Mouse (Mus musculus): Measurements from ENCODE around the gene Dyrk2. TPM values are rescaled to one million over a fixed set of nuclear protein-coding genes. Genes with fewer than 3 reads are reported as not detected.

Dyrk2 gene
- polyA plus RNA-seq, 1 experiment from 2014 or later, result 16.2 TPM

DNA sequence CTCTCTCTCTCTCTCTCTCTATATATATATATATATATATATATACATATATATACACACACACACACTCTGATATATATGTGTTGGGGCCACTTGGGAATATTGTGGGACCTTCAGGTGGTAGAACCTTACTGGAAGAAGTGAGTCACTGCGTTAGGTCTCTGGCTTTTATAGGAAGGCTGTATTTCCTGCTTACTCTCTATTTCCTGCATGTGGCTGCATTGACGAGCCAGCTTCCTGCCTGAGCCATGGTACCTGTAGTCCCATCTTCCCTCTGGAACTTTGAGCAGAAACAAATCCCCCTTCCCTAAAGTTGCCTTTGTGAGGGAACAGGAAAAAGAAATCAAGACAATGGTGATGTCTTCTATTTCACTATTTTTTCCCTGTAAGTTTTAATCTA, 40.4 kb downstream of the Dyrk2 start:
- no peaks in the 10 kb centered on the region for H3K36me3 ChIP-seq (ENCODE audit: control insufficient read depth, insufficient read depth, low read length)
- no peak overlapping the region for H3K4me3 ChIP-seq (replicated peaks; ENCODE audit: low read depth, low read length)
- no peak overlapping the region for H3K4me2 ChIP-seq (ENCODE audit: low read length)
- no peaks in the 10 kb centered on the region for H3K27me3 ChIP-seq (ENCODE audit: control insufficient read depth, insufficient read depth, low read length)
- WGBS, result 98% methylated on average over 2 of the region's 2 CpGs
- no peak for ATAC-seq (ENCODE audit: low FRiP score, low TSS enrichment)
- no peaks in the 10 kb centered on the region for H3K9me3 ChIP-seq (ENCODE audit: control insufficient read depth, low read length)
- no peak overlapping the region for H3K27ac ChIP-seq (replicated peaks; ENCODE audit: low read depth, low read length)
- DNase-seq, result no peak
- H3K9ac ChIP-seq (replicated peaks; ENCODE audit: low read length), result no peak overlapping the region
- no peaks in the 10 kb centered on the region for H3K4me1 ChIP-seq (ENCODE audit: control insufficient read depth, insufficient read depth, low read length)

GRCm38 (mm10) chr10:118827116-118827515, 42.9 kb downstream of the Dyrk2 start:
- 94% methylated on average over 7 of the region's 7 CpGs for WGBS
- Histone ChIP-seq H3K36me3 (ENCODE audit: control insufficient read depth, insufficient read depth, low read length) (no peaks in the 10 kb centered on the region), H3K27me3 (ENCODE audit: control insufficient read depth, insufficient read depth, low read length) (no peaks in the 10 kb centered on the region), H3K4me3 (replicated peaks; ENCODE audit: low read depth, low read length) (no peak overlapping the region), H3K9me3 (ENCODE audit: control insufficient read depth, low read length) (no peaks in the 10 kb centered on the region), H3K9ac (replicated peaks; ENCODE audit: low read length) (no peak overlapping the region), H3K27ac (replicated peaks; ENCODE audit: low read depth, low read length) (no peak overlapping the region), H3K4me1 (ENCODE audit: control insufficient read depth, insufficient read depth, low read length) (no peaks in the 10 kb centered on the region), H3K4me2 (ENCODE audit: low read length) (no peak overlapping the region)
- no peak for DNase-seq
- no peak for ATAC-seq (ENCODE audit: low FRiP score, low TSS enrichment)

DNA sequence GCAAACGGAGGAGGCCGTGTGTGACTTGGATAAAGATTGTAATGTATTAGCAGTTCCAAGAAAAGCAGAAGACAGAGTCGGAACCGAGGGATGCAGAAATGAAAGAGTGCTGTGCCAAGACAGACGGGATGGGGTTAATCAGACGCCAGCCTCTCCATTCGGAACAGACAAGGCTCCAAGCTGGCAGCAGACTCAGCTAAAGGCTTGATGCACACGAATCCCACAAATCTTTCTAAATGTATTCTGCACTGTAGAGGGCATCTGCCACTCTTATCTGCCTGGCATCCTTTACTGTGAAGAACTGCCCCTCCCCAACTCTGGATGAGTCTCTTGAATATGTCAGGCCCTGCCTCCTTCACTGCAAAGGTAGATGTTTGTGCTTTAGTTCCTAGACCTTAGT, 45.2 kb downstream of the Dyrk2 start:
- no peak overlapping the region for H3K4me2 ChIP-seq (ENCODE audit: low read length)
- no peaks in the 10 kb centered on the region for H3K9me3 ChIP-seq (ENCODE audit: control insufficient read depth, low read length)
- H3K36me3 ChIP-seq (ENCODE audit: control insufficient read depth, insufficient read depth, low read length), result no peaks in the 10 kb centered on the region
- 82% methylated on average over 8 of the region's 8 CpGs for WGBS
- H3K27ac ChIP-seq (replicated peaks; ENCODE audit: low read depth, low read length), result no peak overlapping the region
- H3K9ac ChIP-seq (replicated peaks; ENCODE audit: low read length), result no peak overlapping the region
- DNase-seq, result no peak
- no peak for ATAC-seq (ENCODE audit: low FRiP score, low TSS enrichment)
- no peak overlapping the region for H3K4me3 ChIP-seq (replicated peaks; ENCODE audit: low read depth, low read length)
- no peaks in the 10 kb centered on the region for H3K27me3 ChIP-seq (ENCODE audit: control insufficient read depth, insufficient read depth, low read length)
- H3K4me1 ChIP-seq (ENCODE audit: control insufficient read depth, insufficient read depth, low read length), result no peaks in the 10 kb centered on the region

DNA sequence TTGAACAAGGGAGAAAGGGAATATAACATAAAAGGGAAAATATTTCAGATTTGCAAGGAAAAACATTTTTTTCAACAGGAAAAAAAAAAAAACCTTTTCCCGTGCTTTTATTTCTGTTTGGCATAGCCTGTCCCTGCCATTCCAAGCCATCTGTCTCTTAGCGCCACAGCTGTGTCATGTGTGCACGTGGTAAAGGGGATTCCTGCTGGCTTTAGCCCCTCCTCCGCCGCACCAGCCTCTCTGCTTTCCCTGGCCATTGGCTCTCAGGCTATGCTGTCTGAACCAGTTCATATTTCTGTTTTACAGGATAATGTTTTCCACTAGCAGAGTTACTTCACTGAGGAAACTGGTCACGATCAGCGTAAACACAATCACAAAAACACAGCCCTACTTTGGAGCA, 49.1 kb downstream of the Dyrk2 start:
- Histone ChIP-seq H3K27me3 (ENCODE audit: control insufficient read depth, insufficient read depth, low read length) (no peaks in the 10 kb centered on the region), H3K4me3 (replicated peaks; ENCODE audit: low read depth, low read length) (no peak overlapping the region), H3K9ac (replicated peaks; ENCODE audit: low read length) (no peak overlapping the region), H3K36me3 (ENCODE audit: control insufficient read depth, insufficient read depth, low read length) (no peaks in the 10 kb centered on the region), H3K27ac (replicated peaks; ENCODE audit: low read depth, low read length) (no peak overlapping the region), H3K4me1 (ENCODE audit: control insufficient read depth, insufficient read depth, low read length) (no peaks in the 10 kb centered on the region), H3K4me2 (ENCODE audit: low read length) (no peak overlapping the region), H3K9me3 (ENCODE audit: control insufficient read depth, low read length) (no peaks in the 10 kb centered on the region)
- DNase-seq (peak; percentile 71), ATAC-seq (ENCODE audit: low FRiP score, low TSS enrichment) (peak; percentile 78)
- WGBS, result 38% methylated on average over 7 of the region's 7 CpGs

DNA sequence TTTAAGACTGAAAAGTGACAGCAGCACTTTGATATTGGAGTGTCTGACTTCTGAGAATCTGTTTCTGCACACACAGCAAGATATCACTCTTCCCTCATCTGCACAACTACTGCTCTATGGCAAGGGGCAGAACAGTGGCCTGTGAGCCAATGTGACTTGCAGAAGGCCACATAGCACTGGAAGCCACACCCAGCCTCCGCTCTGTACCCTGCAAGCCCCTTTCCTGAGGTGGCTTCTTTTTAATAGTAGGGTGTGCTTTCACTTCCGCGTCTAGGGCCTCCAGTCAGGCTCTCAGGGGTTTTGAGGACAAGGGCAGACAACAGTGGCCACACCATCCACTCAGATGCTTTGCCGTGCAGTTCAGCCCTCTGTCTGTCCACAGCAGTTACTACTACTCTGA, 50.2 kb downstream of the Dyrk2 start:
- no peak overlapping the region for H3K4me2 ChIP-seq (ENCODE audit: low read length)
- ATAC-seq (ENCODE audit: low FRiP score, low TSS enrichment) (no peak), DNase-seq (no peak)
- no peak overlapping the region for H3K27ac ChIP-seq (replicated peaks; ENCODE audit: low read depth, low read length)
- H3K4me3 ChIP-seq (replicated peaks; ENCODE audit: low read depth, low read length), result no peak overlapping the region
- H3K9me3 ChIP-seq (ENCODE audit: control insufficient read depth, low read length), result no peaks in the 10 kb centered on the region
- H3K36me3 ChIP-seq (ENCODE audit: control insufficient read depth, insufficient read depth, low read length), result no peaks in the 10 kb centered on the region
- no peaks in the 10 kb centered on the region for H3K4me1 ChIP-seq (ENCODE audit: control insufficient read depth, insufficient read depth, low read length)
- WGBS, result 92% methylated on average over 4 of the region's 4 CpGs
- no peak overlapping the region for H3K9ac ChIP-seq (replicated peaks; ENCODE audit: low read length)
- no peaks in the 10 kb centered on the region for H3K27me3 ChIP-seq (ENCODE audit: control insufficient read depth, insufficient read depth, low read length)

DNA sequence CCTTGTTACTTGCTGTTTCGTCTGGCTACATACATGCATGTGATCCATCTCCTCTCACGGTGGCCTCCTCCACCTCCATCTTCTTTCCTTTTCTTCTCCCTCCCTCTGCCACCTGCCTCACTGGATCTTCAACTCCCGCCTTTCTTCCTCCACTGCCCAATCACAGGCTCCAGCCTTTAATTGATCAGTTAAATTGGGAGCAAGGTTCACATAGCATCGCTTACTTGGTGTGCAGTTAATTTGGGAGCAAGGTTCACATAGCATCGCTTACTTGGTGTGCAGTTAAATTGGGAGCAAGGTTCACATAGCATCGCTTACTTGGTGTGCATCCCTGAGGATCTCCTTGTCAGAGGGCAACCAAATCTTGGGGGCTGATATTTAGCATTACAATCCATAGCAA, 52.9 kb downstream of the Dyrk2 start:
- ATAC-seq (ENCODE audit: low FRiP score, low TSS enrichment), result no peak
- Histone ChIP-seq H3K9ac (replicated peaks; ENCODE audit: low read length) (no peak overlapping the region), H3K4me1 (ENCODE audit: control insufficient read depth, insufficient read depth, low read length) (no peaks in the 10 kb centered on the region), H3K4me2 (ENCODE audit: low read length) (no peak overlapping the region), H3K27me3 (ENCODE audit: control insufficient read depth, insufficient read depth, low read length) (no peaks in the 10 kb centered on the region), H3K4me3 (replicated peaks; ENCODE audit: low read depth, low read length) (no peak overlapping the region), H3K36me3 (ENCODE audit: control insufficient read depth, insufficient read depth, low read length) (no peaks in the 10 kb centered on the region), H3K27ac (replicated peaks; ENCODE audit: low read depth, low read length) (no peak overlapping the region), H3K9me3 (ENCODE audit: control insufficient read depth, low read length) (no peaks in the 10 kb centered on the region)
- WGBS, result 88% methylated on average over 6 of the region's 6 CpGs
- no peak for DNase-seq

DNA sequence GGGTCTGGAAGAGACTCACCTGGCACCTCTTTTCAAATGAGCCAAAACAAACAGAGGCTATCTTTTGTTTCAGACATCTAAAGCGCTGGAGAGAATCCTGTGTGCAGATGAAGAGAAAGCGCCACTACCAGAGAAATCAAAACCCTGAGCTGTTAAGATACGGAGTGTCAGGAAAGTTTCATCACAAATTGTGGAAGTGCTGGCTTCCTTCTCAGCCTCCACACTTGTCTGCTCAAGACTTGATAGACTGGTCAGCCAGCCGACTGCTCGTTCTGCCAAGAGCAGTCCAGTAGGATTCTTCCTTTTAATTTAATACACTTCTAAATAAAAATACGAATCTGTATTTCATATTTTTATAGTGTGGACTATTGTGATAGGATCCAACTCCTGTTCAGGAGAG, 58.1 kb downstream of the Dyrk2 start:
- H3K27me3 ChIP-seq (ENCODE audit: control insufficient read depth, insufficient read depth, low read length), result no peaks in the 10 kb centered on the region
- WGBS, result 86% methylated on average over 6 of the region's 6 CpGs
- ATAC-seq (ENCODE audit: low FRiP score, low TSS enrichment), result no peak

DNA sequence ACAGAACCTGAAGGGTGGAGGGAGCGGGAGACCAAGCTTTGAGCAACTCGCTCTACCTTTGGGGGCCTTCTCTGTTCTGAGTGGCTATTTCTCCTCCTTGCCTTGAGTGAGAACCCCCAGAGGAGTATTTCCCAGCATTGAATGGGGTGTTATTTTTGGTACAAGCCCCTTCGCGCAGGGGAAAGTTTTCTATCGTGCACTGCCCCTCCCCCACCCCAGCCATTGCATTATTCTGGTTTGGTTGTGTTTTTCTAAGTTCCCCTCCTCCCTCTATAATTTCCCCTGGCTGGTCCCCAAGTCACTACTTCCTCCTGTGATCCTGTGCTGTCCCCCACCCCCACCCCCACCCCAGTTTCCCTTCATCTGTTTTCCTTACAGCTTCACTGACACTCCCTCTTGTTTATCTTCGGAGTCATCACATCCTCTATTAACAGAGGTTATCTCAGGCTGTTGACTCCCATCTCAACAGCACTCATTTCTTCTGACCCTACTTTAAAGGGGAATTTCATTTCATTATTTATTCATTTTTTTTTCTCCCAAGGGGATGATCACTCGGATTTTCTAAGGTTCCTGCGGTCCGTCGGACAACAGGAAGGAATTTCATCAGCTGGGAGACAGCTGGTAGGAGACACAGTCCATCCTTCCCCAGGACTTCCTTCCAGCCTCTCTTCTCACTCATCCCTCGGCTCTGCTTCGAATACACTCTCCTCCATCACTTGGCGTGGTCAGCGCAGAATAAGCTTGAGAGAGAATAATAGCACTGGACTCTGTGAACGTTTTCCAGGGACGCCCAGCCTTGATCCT, 58.9 kb downstream of the Dyrk2 start:
- Histone ChIP-seq H3K9ac (replicated peaks; ENCODE audit: low read length) (no peak overlapping the region), H3K27ac (replicated peaks; ENCODE audit: low read depth, low read length) (no peak overlapping the region), H3K27me3 (ENCODE audit: control insufficient read depth, insufficient read depth, low read length) (no peaks in the 10 kb centered on the region), H3K4me3 (replicated peaks; ENCODE audit: low read depth, low read length) (no peak overlapping the region), H3K9me3 (ENCODE audit: control insufficient read depth, low read length) (no peaks in the 10 kb centered on the region), H3K4me1 (ENCODE audit: control insufficient read depth, insufficient read depth, low read length) (no peaks in the 10 kb centered on the region), H3K4me2 (ENCODE audit: low read length) (no peak overlapping the region), H3K36me3 (ENCODE audit: control insufficient read depth, insufficient read depth, low read length) (no peaks in the 10 kb centered on the region)
- 74% methylated on average over 16 of the region's 16 CpGs for WGBS
- DNase-seq, result no peak
- no peak for ATAC-seq (ENCODE audit: low FRiP score, low TSS enrichment)

More for the DNA sequence above, 58.1 kb downstream of the Dyrk2 start:
- Histone ChIP-seq H3K4me3 (replicated peaks; ENCODE audit: low read depth, low read length) (no peak overlapping the region), H3K27ac (replicated peaks; ENCODE audit: low read depth, low read length) (no peak overlapping the region), H3K9me3 (ENCODE audit: control insufficient read depth, low read length) (no peaks in the 10 kb centered on the region), H3K4me2 (ENCODE audit: low read length) (no peak overlapping the region), H3K36me3 (ENCODE audit: control insufficient read depth, insufficient read depth, low read length) (no peaks in the 10 kb centered on the region), H3K9ac (replicated peaks; ENCODE audit: low read length) (no peak overlapping the region), H3K4me1 (ENCODE audit: control insufficient read depth, insufficient read depth, low read length) (no peaks in the 10 kb centered on the region)
- no peak for DNase-seq

All from midbrain, embryonic 14.5 days (tissue).